Mouse (Mus musculus): ENCODE results near the gene Lyl1.
"Not testable (repeated sequence)": the region's sequence is repeated elsewhere in the genome, so short reads cannot be mapped to it uniquely, and the experiment has no call there.

Lyl1 gene

GRCm38 (mm10) chr8:84668731-84669485 is 32.3 kb upstream of the Lyl1 start:
- no peak for DNase-seq (ENCODE audit: low spot score)

DNA sequence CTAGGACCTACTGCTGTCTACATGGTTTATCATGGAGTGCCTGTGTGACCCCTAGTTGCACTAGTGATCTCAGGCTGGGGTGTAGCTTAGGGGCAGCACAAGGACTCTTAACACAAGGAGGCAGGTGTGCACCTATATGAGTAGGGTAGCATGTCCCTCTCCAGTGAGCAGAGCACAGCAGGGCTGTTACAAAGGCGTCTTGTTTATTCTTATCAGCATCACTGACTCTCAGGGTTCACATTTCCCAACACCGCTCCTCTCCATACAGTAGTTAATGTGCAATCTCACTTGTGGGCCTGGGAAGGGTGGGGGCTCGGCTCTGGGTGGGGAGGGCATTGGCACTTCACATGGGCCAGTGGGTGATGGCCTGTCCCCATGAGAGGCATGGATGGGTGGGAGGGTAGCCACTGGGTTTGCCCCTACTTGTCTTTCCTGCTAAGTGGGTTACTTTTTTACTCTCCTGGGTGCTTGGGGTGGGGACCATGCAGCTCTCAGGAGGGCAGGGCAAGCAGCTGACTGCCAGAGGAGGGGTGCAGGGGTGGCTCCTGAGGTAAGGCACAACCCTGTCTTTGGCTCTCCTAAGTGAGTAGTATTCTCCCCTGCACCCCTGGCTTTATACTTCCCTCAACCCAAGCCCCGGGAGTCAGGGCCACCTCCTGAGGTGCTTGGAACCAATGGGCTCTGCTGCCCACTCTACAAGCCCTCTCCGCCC is 30.8 kb upstream of the Lyl1 start:
- not testable (repeated sequence) for DNase-seq (ENCODE audit: low spot score)

DNA sequence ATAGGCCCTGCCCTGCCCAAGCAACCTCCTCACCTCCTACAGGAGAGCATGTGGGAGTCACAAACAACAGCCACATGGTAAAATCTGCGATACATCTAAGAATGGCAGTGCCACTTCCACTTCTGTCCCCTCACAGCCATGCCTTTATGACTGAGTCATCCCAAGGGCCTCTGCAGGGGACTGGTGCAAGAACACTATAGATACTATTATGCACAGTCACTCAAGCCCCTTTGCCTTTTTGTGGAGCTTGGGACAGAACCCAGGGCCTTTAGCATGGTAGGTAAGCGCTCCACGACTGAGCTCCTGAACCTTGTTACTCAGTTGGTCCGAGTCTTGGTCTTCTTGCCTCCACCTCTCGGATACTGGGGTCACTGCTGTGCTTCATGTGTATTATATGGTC is 24.0 kb upstream of the Lyl1 start:
- no peak for DNase-seq (ENCODE audit: low spot score)

- DNase-seq (ENCODE audit: low spot score), result no peak
These were observed 19.8 kb upstream of the Lyl1 start for GRCm38 (mm10) chr8:84681476-84681875.

DNA sequence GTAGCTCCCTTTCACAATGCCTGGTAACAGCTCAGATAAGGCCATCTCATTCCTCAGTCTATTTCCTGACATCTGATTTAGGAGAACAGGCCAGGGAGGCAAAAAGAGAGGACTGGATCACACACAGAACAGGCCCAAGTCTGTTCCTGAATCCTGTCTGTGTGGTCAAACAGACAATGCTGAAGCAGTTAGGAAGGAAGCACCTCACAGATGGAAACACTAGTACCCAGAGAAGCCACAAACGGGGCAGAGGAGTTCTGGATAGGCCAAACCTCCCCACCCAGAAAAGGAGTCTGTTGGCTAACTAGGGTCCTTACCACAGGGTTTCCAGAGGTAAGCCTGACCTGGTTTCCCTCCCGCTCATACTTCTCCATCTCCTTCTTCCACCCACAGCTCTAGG is 19.0 kb upstream of the Lyl1 start:
- DNase-seq (ENCODE audit: low spot score), result no peak

- DNase-seq (ENCODE audit: low spot score), result no peak
These were observed 16.7 kb upstream of the Lyl1 start for GRCm38 (mm10) chr8:84684537-84684936.

DNA sequence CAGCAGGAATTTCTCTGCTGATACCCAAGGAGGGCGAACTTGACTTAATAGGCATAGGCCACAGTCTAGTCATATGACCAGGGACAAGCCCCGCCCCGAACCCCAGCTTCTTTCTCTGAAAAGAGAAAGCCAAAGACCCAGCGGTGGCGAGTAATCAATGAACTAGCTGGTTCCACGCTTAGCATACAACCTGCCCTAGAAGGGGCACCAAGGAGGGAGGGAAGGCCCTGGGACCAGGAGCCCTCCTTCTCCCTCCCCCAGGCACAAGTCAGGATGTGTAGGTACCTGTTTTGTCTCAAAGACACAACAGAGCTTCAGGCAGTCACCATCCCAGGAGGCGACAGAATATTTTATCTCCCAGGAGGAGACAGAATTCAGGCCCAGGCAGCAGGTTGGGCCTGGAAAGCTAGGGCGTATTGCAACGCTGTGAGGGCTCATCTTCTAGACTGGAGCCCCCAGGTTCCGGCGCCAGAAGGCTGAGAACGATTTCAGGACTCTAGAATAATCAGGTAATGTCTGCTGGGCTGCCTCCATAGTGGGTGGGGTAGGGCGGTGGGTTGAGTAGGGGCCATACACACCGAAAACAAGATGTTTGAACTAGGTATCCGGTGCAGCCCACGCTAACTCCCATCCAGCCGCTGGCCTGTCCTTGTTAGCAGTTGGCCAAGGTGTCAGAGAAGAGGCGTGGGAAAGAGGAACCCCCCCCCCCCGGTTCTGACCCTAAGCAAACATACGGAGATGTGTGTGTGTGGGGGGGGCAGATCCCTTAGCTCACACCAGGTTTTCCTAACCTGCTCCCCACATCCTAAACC is 14.9 kb upstream of the Lyl1 start, which contains the start of gene Trmt1:
TSS of gene Trmt1 (plus strand) at position 117 of the 812 bp plus-strand sequence.
- DNase-seq (ENCODE audit: low spot score), result peak; percentile 77

GRCm38 (mm10) chr8:84687003-84687704 is 14.1 kb upstream of the Lyl1 start:
- peak; percentile 78 for DNase-seq (ENCODE audit: low spot score)

- DNase-seq (ENCODE audit: low spot score), result peak; percentile 95
These were observed 13.6 kb upstream of the Lyl1 start, which contains the start of gene Nacc1 for GRCm38 (mm10) chr8:84687705-84688100. TSS of gene Nacc1 (minus strand) at chr8:84687862.

- DNase-seq (ENCODE audit: low spot score), result peak; percentile 89
These were observed 12.0 kb upstream of the Lyl1 start for GRCm38 (mm10) chr8:84689091-84689915.

GRCm38 (mm10) chr8:84693332-84693731 is 7.9 kb upstream of the Lyl1 start:
- no peak for DNase-seq (ENCODE audit: low spot score)

GRCm38 (mm10) chr8:84695140-84695539 is 6.1 kb upstream of the Lyl1 start:
- DNase-seq (ENCODE audit: low spot score), result no peak

- DNase-seq (ENCODE audit: low spot score), result peak; percentile 73
These were observed 3.8 kb upstream of the Lyl1 start for GRCm38 (mm10) chr8:84697166-84698130.

- no peak for DNase-seq (ENCODE audit: low spot score)
These were observed 3.0 kb upstream of the Lyl1 start for GRCm38 (mm10) chr8:84698288-84698687.

DNA sequence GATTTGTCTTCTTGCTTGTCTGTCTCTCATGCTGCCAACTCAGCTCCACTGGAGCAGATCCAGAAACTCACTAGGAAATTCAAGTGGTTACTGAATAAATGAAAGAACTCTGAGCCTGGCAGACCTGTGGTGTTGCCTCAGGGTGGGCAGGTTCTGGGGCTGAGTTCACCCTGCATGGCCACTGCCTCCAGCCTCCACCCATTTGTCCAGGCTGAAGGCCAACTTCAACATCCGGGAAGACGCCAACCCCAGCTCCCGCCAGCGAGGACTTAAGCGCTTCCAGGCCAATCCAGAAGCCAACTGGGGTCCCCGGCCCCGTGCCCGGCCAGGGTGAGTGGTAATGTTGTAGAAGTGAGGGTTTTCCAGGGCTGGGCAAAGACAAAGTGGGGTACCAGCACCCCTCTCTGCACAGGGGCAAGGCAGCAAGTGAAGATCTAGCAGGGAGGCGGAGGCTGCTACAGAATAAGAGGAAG is 2.3 kb upstream of the Lyl1 start:
- DNase-seq (ENCODE audit: low spot score), result no peak

GRCm38 (mm10) chr8:84699861-84700322 is 1.4 kb upstream of the Lyl1 start:
- peak; percentile 79 for DNase-seq (ENCODE audit: low spot score)

GRCm38 (mm10) chr8:84700526-84700925 is 731 bp upstream of the Lyl1 start:
- DNase-seq (ENCODE audit: low spot score), result no peak

DNA sequence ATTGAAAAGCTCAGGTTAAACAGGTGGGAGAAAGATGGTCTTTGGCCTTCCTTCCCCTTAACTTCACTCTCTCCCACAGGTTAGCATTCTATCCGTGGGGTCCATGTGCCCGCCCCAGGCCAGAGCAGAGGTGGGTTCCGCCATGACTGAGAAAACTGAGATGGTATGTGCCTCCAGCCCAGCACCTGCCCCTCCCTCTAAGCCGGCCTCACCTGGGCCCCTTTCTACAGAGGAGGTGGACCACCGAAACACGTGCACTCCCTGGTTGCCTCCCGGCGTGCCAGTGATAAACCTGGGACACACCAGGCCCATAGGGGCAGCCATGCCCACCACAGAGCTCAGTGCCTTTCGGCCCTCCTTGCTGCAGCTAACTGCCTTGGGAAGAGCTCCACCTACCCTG is 1.3 kb downstream of the Lyl1 start:
- DNase-seq (ENCODE audit: low spot score), result no peak

GRCm38 (mm10) chr8:84702963-84703465 is 1.8 kb downstream of the Lyl1 start:
- DNase-seq (ENCODE audit: low spot score), result no peak

All from testis, postnatal 10 days (tissue).